ENCODE assay signal across 21 mouse cellular contexts in genomic region chr11:63090210-63090609, GRCm38 (mm10). TPM values are rescaled to one million over a fixed set of nuclear protein-coding genes. Genes with fewer than 3 reads are reported as not detected.
DNase-seq lines count a peak whose midpoint lies in the region; ATAC-seq and TF ChIP-seq lines count a peak whose summit lies in the region.
"Had no signal": no experiment of that assay in that cellular context is flagged by ENCODE, and none has a peak within 500 bp of the region (broad histone marks: within the 10 kb centered on the region; RNA-seq: fewer than 3 reads in every experiment).

No protein-coding gene starts in this region.

- TF ChIP-seq CTCF in stomach, postnatal 0 days (IDR thresholded peaks at IDR 0.05; ENCODE audit: low read depth), result no peak

- no peaks in the 10 kb centered on the region for H3K36me3 ChIP-seq in stomach, embryonic 16.5 days (ENCODE audit: control insufficient read depth, insufficient read depth, low read length)
- no peaks in the 10 kb centered on the region for H3K36me3 ChIP-seq in stomach, postnatal 0 days (ENCODE audit: control insufficient read depth, insufficient read depth, low read length)
- no peaks in the 10 kb centered on the region for H3K36me3 ChIP-seq in limb, embryonic 14.5 days (ENCODE audit: control insufficient read depth, insufficient read depth, low read length)
- H3K36me3 ChIP-seq: forebrain, embryonic 15.5 days; heart, embryonic 15.5 days; hindbrain, embryonic 10.5 days; midbrain, embryonic 10.5 days had no signal

- no peaks in the 10 kb centered on the region for H3K9me3 ChIP-seq in stomach, embryonic 16.5 days (replicated peaks; ENCODE audit: control insufficient read depth, low read length)
- no peaks in the 10 kb centered on the region for H3K9me3 ChIP-seq in stomach, postnatal 0 days (ENCODE audit: control insufficient read depth, low read length)
- no peaks in the 10 kb centered on the region for H3K9me3 ChIP-seq in limb, embryonic 14.5 days (ENCODE audit: control insufficient read depth, low read length)
- H3K9me3 ChIP-seq: forebrain, embryonic 15.5 days; heart, embryonic 15.5 days; hindbrain, embryonic 10.5 days; midbrain, embryonic 10.5 days had no signal

- DNase-seq in heart, adult 11 months, result peak; percentile 80
- DNase-seq in heart, adult 9 months (ENCODE audit: low spot score in 2 of 2), result no peak
- DNase-seq in stomach, postnatal 0 days (ENCODE audit: low spot score), result no peak
- peak; percentile 11 for DNase-seq in limb, embryonic 14.5 days (ENCODE audit: low spot score)
- peak; percentile 25 for DNase-seq in yolk sac, embryonic 10.5 days (ENCODE audit: low spot score)
- DNase-seq in adrenal gland, adult (ENCODE audit: inconsistent age in 2 of 2, low spot score in 1 of 2), result no peak
- DNase-seq in MN1 (ENCODE audit: low spot score), result no peak
- DNase-seq: cerebellum, adult 9-10 months; gastrocnemius, adult 2 months; kidney, adult 9 months; liver; right cerebral cortex, adult 18-20 months; thymus, postnatal 25 days had no signal

- 25% methylated on average over 4 of the region's 4 CpGs for WGBS in stomach, embryonic 16.5 days
- 21% methylated on average over 4 of the region's 4 CpGs for WGBS in stomach, postnatal 0 days
- WGBS in limb, embryonic 14.5 days, result 33% methylated on average over 4 of the region's 4 CpGs

- H3K4me1 ChIP-seq in stomach, embryonic 16.5 days (ENCODE audit: control insufficient read depth, insufficient read depth, low read length), result no peaks in the 10 kb centered on the region
- no peaks in the 10 kb centered on the region for H3K4me1 ChIP-seq in stomach, postnatal 0 days (replicated peaks; ENCODE audit: control insufficient read depth, insufficient read depth)
- H3K4me1 ChIP-seq in limb, embryonic 14.5 days (ENCODE audit: control insufficient read depth, insufficient read depth, low read length), result 0 out of 2 replicates have a peak, but pooled peaks cover 7% of the 10 kb centered on the region
- H3K4me1 ChIP-seq: forebrain, embryonic 15.5 days had no signal

- ATAC-seq in stomach, embryonic 16.5 days (ENCODE audit: insufficient read depth, low FRiP score), result no peak
- ATAC-seq in stomach, postnatal 0 days (ENCODE audit: low FRiP score, low TSS enrichment), result no peak
- ATAC-seq in limb, embryonic 14.5 days (ENCODE audit: low FRiP score, low read depth), result no peak
- ATAC-seq: forebrain, embryonic 15.5 days had no signal

- H3K4me3 ChIP-seq in stomach, embryonic 16.5 days (replicated peaks; ENCODE audit: low read length), result no peak overlapping the region
- no peak overlapping the region for H3K4me3 ChIP-seq in stomach, postnatal 0 days (ENCODE audit: low read depth, low read length)
- no peak overlapping the region for H3K4me3 ChIP-seq in limb, embryonic 14.5 days (replicated peaks; ENCODE audit: low read length)
- H3K4me3 ChIP-seq: forebrain, embryonic 15.5 days; gastrocnemius, adult 2 months; heart, embryonic 15.5 days; hindbrain, embryonic 10.5 days; left cerebral cortex, adult 2 months; midbrain, embryonic 10.5 days had no signal

- H3K4me2 ChIP-seq in stomach, embryonic 16.5 days (ENCODE audit: low read depth, low read length), result peak overlapping the region; percentile 20; the same call in 1 of the 2 replicates
- H3K4me2 ChIP-seq in stomach, postnatal 0 days (replicated peaks; ENCODE audit: low read depth), result no peak overlapping the region
- 0 out of 2 replicates have a peak overlapping the region, but pooled peaks have one; percentile 15 for H3K4me2 ChIP-seq in limb, embryonic 14.5 days (replicated peaks; ENCODE audit: low read depth, low read length, severe bottlenecking)
- H3K4me2 ChIP-seq: forebrain, embryonic 15.5 days; heart, embryonic 15.5 days had no signal

- no peak overlapping the region for H3K9ac ChIP-seq in stomach, embryonic 16.5 days (ENCODE audit: low read length)
- no peak overlapping the region for H3K9ac ChIP-seq in stomach, postnatal 0 days (ENCODE audit: low read length)
- H3K9ac ChIP-seq in limb, embryonic 14.5 days (ENCODE audit: low read depth, low read length, severe bottlenecking), result no peak overlapping the region
- H3K9ac ChIP-seq: forebrain, embryonic 15.5 days; heart, embryonic 15.5 days had no signal

- TF ChIP-seq POLR2A in limb, embryonic 14.5 days (IDR thresholded peaks at IDR 0.05; ENCODE audit: borderline replicate concordance, extremely low read depth, insufficient read depth, insufficient read length), result no peak

- H3K27ac ChIP-seq in stomach, embryonic 16.5 days (ENCODE audit: low read length), result no peak overlapping the region
- no peak overlapping the region for H3K27ac ChIP-seq in stomach, postnatal 0 days (replicated peaks)
- H3K27ac ChIP-seq in limb, embryonic 14.5 days (replicated peaks; ENCODE audit: low read depth, low read length), result no peak overlapping the region; the same call in none of the 2 replicates
- H3K27ac ChIP-seq: forebrain, embryonic 15.5 days; gastrocnemius, adult 2 months; heart, embryonic 15.5 days; hindbrain, embryonic 10.5 days; left cerebral cortex, adult 2 months; midbrain, embryonic 10.5 days had no signal

- no peaks in the 10 kb centered on the region for H3K27me3 ChIP-seq in stomach, embryonic 16.5 days (ENCODE audit: control insufficient read depth, insufficient read depth, low read length)
- no peaks in the 10 kb centered on the region for H3K27me3 ChIP-seq in stomach, postnatal 0 days (ENCODE audit: control insufficient read depth, insufficient read depth, low read length)
- H3K27me3 ChIP-seq in limb, embryonic 14.5 days (ENCODE audit: control insufficient read depth, insufficient read depth, low read length), result no peaks in the 10 kb centered on the region
- H3K27me3 ChIP-seq: forebrain, embryonic 15.5 days; heart, embryonic 15.5 days had no signal

- TF ChIP-seq EP300 in stomach, postnatal 0 days (optimal IDR thresholded peaks at IDR 0.05), result no peak

RNA-seq across cellular contexts. Expression of gene Tekt3, which starts 28.8 kb away (rescaled TPM):
- polyA plus RNA-seq in stomach, embryonic 16.5 days (2015; fragmentation: Nextera tagmentation; extraction: Ambion mirVana), result not detected in 2 replicates
- polyA plus RNA-seq in stomach, postnatal 0 days (2015; fragmentation: Nextera tagmentation; extraction: Ambion mirVana), result not detected in 2 replicates
- 0.04 and 0.06 TPM in 2 replicates for polyA plus RNA-seq in limb, embryonic 14.5 days (2012; rRNA removed)
- polyA plus RNA-seq in limb, embryonic 14.5 days (2014; fragmentation: Nextera tagmentation; extraction: Ambion mirVana), result 0.26 and 0.30 TPM in 2 replicates
- polyA plus RNA-seq: forebrain, embryonic 15.5 days; heart, embryonic 15.5 days; hindbrain, embryonic 10.5 days; midbrain, embryonic 10.5 days; neural tube, embryonic 11.5 days; small intestine, adult 2 months had no signal

RNA-seq across cellular contexts. Expression of gene Pmp22, which starts 38.6 kb away (rescaled TPM):
- polyA plus RNA-seq in stomach, embryonic 16.5 days (2015; fragmentation: Nextera tagmentation; extraction: Ambion mirVana), result 200 and 221 TPM in 2 replicates
- 96.7 and 102 TPM in 2 replicates for polyA plus RNA-seq in stomach, postnatal 0 days (2015; fragmentation: Nextera tagmentation; extraction: Ambion mirVana)
- polyA plus RNA-seq in limb, embryonic 14.5 days (2012; rRNA removed), result 155 and 202 TPM in 2 replicates
- polyA plus RNA-seq in limb, embryonic 14.5 days (2014; fragmentation: Nextera tagmentation; extraction: Ambion mirVana), result 277 and 284 TPM in 2 replicates

Comparison
In these comparisons a context has a peak if more than half of its experiments do, and no peak if none do; other contexts are left out.
1. DNase-seq: peak in heart, adult 11 months (single experiment), limb, embryonic 14.5 days (single experiment) and yolk sac, embryonic 10.5 days (single experiment); none in heart, adult 9 months (0 of 2), stomach, postnatal 0 days (single experiment), adrenal gland, adult (0 of 2) and MN1 (single experiment).